Mouse (Mus musculus) gonadal fat pad, adult 2 months (tissue): ENCODE results near the gene Six4. TPM values are rescaled to one million over a fixed set of nuclear protein-coding genes. Genes with fewer than 3 reads are reported as not detected.
"Not testable (repeated sequence)": the region's sequence is repeated elsewhere in the genome, so short reads cannot be mapped to it uniquely, and the experiment has no call there.

Experiments used
- DNase-seq: peaks from one replicate; pipeline ENCODE4 v3.0.0-alpha.2; 2012; ENCODE audit warnings: low read depth
- polyA plus RNA-seq: library from polyadenylated mRNA; depleted of rRNA; stranded (reverse); fragments of >200 nt; gene quantifications from 2 replicates; pipeline ENCODE4 v1.2.3, GENCODE M21; 2012; rRNA removed

Six4 gene
- polyA plus RNA-seq, 1 experiment, result 1.00 TPM

- no peak for DNase-seq
These were observed 24.8 kb downstream of the Six4 start for GRCm38 (mm10) chr12:73088500-73088899.

- no peak for DNase-seq
These were observed 26.2 kb downstream of the Six4 start for GRCm38 (mm10) chr12:73087086-73087485.

- no peak for DNase-seq
These were observed 27.3 kb downstream of the Six4 start for GRCm38 (mm10) chr12:73085739-73086630.

- DNase-seq, result no peak
These were observed 29.5 kb downstream of the Six4 start for GRCm38 (mm10) chr12:73083773-73084172.

GRCm38 (mm10) chr12:73081828-73082227 lies 31.4 kb downstream of the Six4 start:
- DNase-seq, result not testable (repeated sequence)

GRCm38 (mm10) chr12:73060805-73061410 lies 52.3 kb downstream of the Six4 start:
- no peak for DNase-seq

GRCm38 (mm10) chr12:73057492-73057891 lies 55.8 kb downstream of the Six4 start:
- no peak for DNase-seq

- no peak for DNase-seq
These were observed 57.8 kb downstream of the Six4 start for GRCm38 (mm10) chr12:73055451-73055850.

- no peak for DNase-seq
These were observed 58.6 kb downstream of the Six4 start for GRCm38 (mm10) chr12:73054576-73055185.

- no peak for DNase-seq
These were observed 59.5 kb downstream of the Six4 start, which contains the start of gene Six1 for GRCm38 (mm10) chr12:73053668-73054241. Six1 (minus strand) TSS chr12:73053887.

GRCm38 (mm10) chr12:73052651-73053591 lies 60.3 kb downstream of the Six4 start:
- DNase-seq, result no peak

GRCm38 (mm10) chr12:73052036-73052650 lies 61.1 kb downstream of the Six4 start:
- no peak for DNase-seq

GRCm38 (mm10) chr12:73050811-73051580 lies 62.3 kb downstream of the Six4 start:
- no peak for DNase-seq

GRCm38 (mm10) chr12:73050305-73050704 lies 63.0 kb downstream of the Six4 start:
- DNase-seq, result no peak

Other genes starting within 250 kb of the Six4 start
- gene Six6, start 173.6 kb downstream of the Six4 start, polyA plus RNA-seq, result not detected in 2 replicates
- gene 4930447C04Rik, start 172.7 kb downstream of the Six4 start, polyA plus RNA-seq, result 0.09 TPM in 1 of 2 replicates, not detected in the other
- gene Six1, start 59.6 kb downstream of the Six4 start, polyA plus RNA-seq, result 1.7 and 3.1 TPM in 2 replicates
- gene Mnat1, start 10.3 kb upstream of the Six4 start, polyA plus RNA-seq, result 7.2 and 7.3 TPM in 2 replicates
- gene Trmt5, start 173.3 kb upstream of the Six4 start, polyA plus RNA-seq, result 4.9 and 6.6 TPM in 2 replicates
- 22.2 TPM in 2 replicates for gene Slc38a6, start 173.3 kb upstream of the Six4 start, polyA plus RNA-seq